Mouse (Mus musculus) limb, embryonic 15.5 days (tissue): ENCODE data around the gene Adgrg2. TPM values are rescaled to one million over a fixed set of nuclear protein-coding genes. Genes with fewer than 3 reads are reported as not detected.

Source experiments
- ATAC-seq: fragments of 200-750 bp; cut with Nextera tagmentation; 2 replicates; pipeline ENCODE4 v1.8.0; 2017; ENCODE audit warnings: low read depth, moderate TSS enrichment; ENCODE audit not compliant: insufficient number of reproducible peaks, low FRiP score, low TSS enrichment
- H3K27ac ChIP-seq: fragments of 300-500 bp; sonication (generic); 2 replicates; pipeline ENCODE4 v1.5.1; 2015; ENCODE audit warnings: moderate library complexity, mild to moderate bottlenecking, inconsistent platforms
- H3K27me3 ChIP-seq: fragments of 300-500 bp; sonication (generic); 2 replicates; pipeline ENCODE4 v1.6.1; 2015; ENCODE audit warnings: inconsistent platforms
- H3K36me3 ChIP-seq: fragments of 300-500 bp; sonication (generic); 2 replicates; pipeline ENCODE4 v1.6.1; 2015; ENCODE audit warnings: inconsistent platforms
- H3K4me1 ChIP-seq: fragments of 300-500 bp; sonication (generic); 2 replicates; pipeline ENCODE4 v1.6.1; 2015; ENCODE audit warnings: inconsistent platforms
- H3K4me2 ChIP-seq: fragments of 300-500 bp; sonication (generic); 2 replicates; pipeline ENCODE4 v1.6.1; 2015; ENCODE audit warnings: mild to moderate bottlenecking, inconsistent platforms
- H3K4me3 ChIP-seq: fragments of 300-500 bp; sonication (generic); 2 replicates; pipeline ENCODE4 v1.5.1; 2015; ENCODE audit warnings: mild to moderate bottlenecking, inconsistent platforms
- H3K9ac ChIP-seq: fragments of 300-500 bp; sonication (generic); 2 replicates; pipeline ENCODE4 v1.6.1; 2015; ENCODE audit warnings: inconsistent platforms
- H3K9me3 ChIP-seq: fragments of 300-500 bp; sonication (generic); 2 replicates; pipeline ENCODE4 v1.6.1; 2016; ENCODE audit warnings: inconsistent platforms
- WGBS: fragments of 180-500 bp; shearing (Covaris S2); methylation state at CpG from one replicate; pipeline ENCODE4 v1.1.7; 2015; 5-methylcytosine and 5-hydroxymethylcytosine counted together
- polyA plus RNA-seq: library from polyadenylated mRNA; unstranded; fragments of >200 nt; fragmentation: Nextera tagmentation; extraction: Ambion mirVana; gene quantifications from 2 replicates; pipeline ENCODE4 v1.2.1, GENCODE M21; 2015

Adgrg2 gene
- polyA plus RNA-seq, 1 experiment from 2014 or later: 24.5 TPM

DNA sequence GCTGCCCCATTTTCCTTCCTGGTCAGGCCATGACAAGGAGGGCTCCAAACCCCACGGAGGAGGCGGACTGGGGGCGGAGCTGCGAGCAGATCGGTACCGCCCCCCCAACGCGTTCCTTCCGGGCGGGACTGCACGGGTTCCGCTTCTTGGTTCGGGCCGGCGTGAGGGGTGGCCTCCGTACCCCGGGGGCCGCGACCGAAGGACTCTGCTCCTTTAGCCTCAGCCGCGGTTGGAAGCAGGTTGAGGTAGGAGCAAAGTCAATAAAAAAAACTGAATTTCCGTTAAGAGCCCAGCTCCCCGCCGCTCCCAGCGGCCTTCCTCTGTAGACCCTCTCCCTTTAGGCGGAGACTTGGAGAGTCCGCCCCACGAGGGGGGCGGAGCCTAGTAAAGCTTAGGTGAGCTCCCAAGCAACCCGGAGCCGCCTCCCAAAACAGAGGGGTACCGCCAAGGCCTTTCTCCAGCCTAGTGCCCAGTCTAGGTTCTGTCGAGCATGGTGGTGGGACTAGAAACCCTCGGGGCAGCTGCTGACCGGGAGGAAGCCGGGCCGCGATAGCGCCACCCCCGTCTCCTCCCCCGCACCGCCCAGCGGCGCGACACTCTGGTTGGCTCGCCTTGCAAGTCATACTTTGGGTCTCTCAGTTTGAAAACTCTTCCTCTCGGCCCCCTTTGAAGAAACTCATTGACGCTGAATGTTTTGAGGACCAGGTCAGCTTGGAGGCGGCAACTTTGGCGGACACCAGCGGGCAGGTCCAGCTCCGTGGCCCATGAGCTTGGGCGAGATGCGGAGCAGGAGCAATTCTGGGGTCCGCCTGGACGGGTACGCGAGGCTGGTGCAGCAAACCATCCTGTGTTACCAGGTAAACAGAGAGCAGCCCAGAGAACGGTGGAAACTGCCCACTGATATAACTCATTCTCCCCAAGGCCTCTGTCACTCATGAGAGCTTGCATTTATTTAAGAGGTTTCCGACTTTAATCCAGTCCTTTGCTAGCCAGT lies 111.9 kb downstream of the Adgrg2 start, which contains the start of gene Phka2:
Gene Phka2, plus strand, starts transcription at position 119 of the 994 bp plus-strand sequence.
- H3K27ac ChIP-seq: peak within 1 kb of the TSS; percentile 89
- WGBS: 15% methylated on average over 61 of the region's 61 CpGs

DNA sequence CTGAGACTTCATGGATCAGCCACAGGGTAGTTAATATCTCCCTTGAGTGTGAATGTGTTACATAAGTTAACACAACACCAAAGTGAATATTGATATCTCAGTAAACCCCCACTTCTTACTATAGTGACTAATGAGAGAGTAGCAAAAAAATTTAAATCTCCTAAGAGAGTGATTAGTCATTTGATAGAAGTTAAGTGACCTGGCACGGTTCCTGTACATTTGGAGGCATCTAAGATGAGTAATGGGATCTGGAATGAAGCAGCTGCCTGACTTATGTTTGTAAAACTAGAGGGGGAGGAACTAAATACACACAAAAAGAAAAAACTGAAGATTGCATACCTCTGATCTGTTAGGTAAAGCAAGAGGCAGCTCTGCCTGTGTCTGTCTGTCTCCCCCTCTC lies 118.6 kb downstream of the Adgrg2 start:
- WGBS: 48% methylated on average over 1 of the region's 1 CpGs
- Histone ChIP-seq H3K27me3 (no peaks in the 10 kb centered on the region), H3K9ac (no peak overlapping the region), H3K4me3 (no peak overlapping the region), H3K27ac (no peak overlapping the region), H3K9me3 (no peaks in the 10 kb centered on the region), H3K4me2 (no peak overlapping the region), H3K4me1 (no peaks in the 10 kb centered on the region), H3K36me3 (no peaks in the 10 kb centered on the region)
- no peak for ATAC-seq

More for the DNA sequence above, 111.9 kb downstream of the Adgrg2 start, which contains the start of gene Phka2:
- Histone ChIP-seq H3K36me3 (no peaks in the 10 kb centered on the region), H3K9me3 (no peaks in the 10 kb centered on the region), H3K4me3 (peak within 1 kb of the TSS; percentile 58), H3K27me3 (peaks cover 11% of the 10 kb centered on the region; the same call in 1 of the 2 replicates), H3K4me1 (peaks cover 3% of the 10 kb centered on the region; the same call in 1 of the 2 replicates), H3K4me2 (peak within 1 kb of the TSS; percentile 48), H3K9ac (peak within 1 kb of the TSS; percentile 37)
- ATAC-seq: peak; percentile 95

DNA sequence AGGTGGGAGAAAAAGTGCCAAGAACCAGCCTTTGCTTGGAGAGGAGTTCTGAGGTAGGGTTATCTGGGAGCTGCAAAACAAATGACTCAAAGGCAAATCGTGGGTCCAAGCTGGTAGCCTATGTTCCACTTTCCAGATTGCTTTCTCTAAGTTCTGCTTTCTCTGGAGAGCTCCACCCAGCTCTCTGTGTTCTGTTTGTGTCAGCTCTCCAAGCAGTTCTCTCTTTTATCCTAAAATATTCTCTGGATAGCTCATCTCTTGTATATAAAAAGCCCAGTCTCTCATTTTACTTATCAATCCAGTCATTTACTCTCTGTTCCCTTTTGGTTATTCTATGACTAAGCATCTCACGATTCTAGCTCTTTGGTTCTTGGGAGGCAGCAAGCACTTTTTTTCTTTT lies 119.7 kb downstream of the Adgrg2 start:
- H3K4me3 ChIP-seq: no peak overlapping the region
- no peak overlapping the region for H3K9ac ChIP-seq
- no peak for ATAC-seq
- no peak overlapping the region for H3K27ac ChIP-seq
- no peaks in the 10 kb centered on the region for H3K9me3 ChIP-seq
- WGBS: 68% methylated on average over 2 of the region's 2 CpGs
- H3K4me1 ChIP-seq: no peaks in the 10 kb centered on the region
- no peaks in the 10 kb centered on the region for H3K36me3 ChIP-seq
- H3K4me2 ChIP-seq: no peak overlapping the region
- no peaks in the 10 kb centered on the region for H3K27me3 ChIP-seq

DNA sequence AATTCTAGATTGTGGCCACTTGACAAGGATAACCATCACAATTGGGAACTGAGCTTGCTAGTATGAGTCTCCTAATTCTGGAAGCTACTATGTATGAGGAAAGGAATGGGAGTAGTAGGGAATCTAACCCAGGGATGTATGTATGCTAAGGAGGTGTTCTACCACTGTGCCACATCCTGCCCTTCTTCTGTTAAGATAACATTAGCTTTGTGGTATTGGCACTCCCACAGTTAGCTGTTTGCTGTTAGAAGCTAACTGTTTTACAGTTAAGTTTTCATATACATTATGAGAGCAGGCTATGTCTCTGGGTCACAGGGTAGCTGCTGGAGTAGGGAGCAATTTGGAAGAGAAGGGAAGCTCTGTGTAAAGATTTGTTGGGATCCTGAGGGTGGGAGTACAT lies 125.5 kb downstream of the Adgrg2 start:
- Histone ChIP-seq H3K27ac (no peak overlapping the region), H3K27me3 (no peaks in the 10 kb centered on the region), H3K36me3 (no peaks in the 10 kb centered on the region), H3K9ac (no peak overlapping the region), H3K9me3 (no peaks in the 10 kb centered on the region), H3K4me2 (no peak overlapping the region), H3K4me1 (no peaks in the 10 kb centered on the region), H3K4me3 (no peak overlapping the region)
- ATAC-seq: no peak

DNA sequence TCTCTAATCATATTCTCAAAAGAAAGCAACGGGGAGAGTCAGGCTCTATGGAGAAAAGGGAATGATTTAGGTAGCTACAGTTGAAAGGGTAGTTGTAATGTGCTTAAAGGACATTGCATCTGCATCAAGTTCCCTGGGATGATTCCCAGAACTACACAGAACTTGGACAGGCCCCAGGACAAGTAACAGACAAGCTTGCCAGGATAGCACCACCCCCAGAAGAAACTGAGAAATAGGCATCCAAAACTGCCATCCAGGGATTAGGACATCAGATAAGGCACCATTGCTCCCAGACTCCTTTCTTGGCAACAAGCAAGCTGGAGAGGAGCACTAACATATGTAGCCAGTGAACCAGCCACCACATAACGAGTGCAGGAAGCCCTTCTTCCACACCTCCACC lies 152.3 kb downstream of the Adgrg2 start:
- Histone ChIP-seq H3K36me3 (peaks cover 9% of the 10 kb centered on the region; the same call in 1 of the 2 replicates), H3K4me1 (no peaks in the 10 kb centered on the region), H3K4me3 (no peak overlapping the region), H3K9me3 (no peaks in the 10 kb centered on the region), H3K9ac (no peak overlapping the region), H3K4me2 (no peak overlapping the region), H3K27me3 (no peaks in the 10 kb centered on the region), H3K27ac (no peak overlapping the region)
- 59% methylated on average over 2 of the region's 2 CpGs for WGBS
- no peak for ATAC-seq

Other genes starting within 250 kb of the Adgrg2 start
- gene Phka2, start 111.5 kb downstream of the Adgrg2 start, polyA plus RNA-seq: 16.6 and 18.2 TPM in 2 replicates